Mouse (Mus musculus) small intestine, adult 2 months (tissue): ENCODE results near the gene Cep131.

Experiments
- CTCF ChIP-seq: fragments of 200-500 bp; IDR thresholded peaks from 2 replicates; pipeline ENCODE4 v1.5.1; 2012; ENCODE audit warnings: low read depth, mild to moderate bottlenecking, control low read depth, inconsistent platforms, low read length, moderate library complexity, mixed read lengths; ENCODE audit not compliant: insufficient replicate concordance, insufficient read length; ENCODE audit errors: extremely low read depth
- POLR2A ChIP-seq: fragments of 200-500 bp; IDR thresholded peaks from 2 replicates; pipeline ENCODE4 v1.6.1; 2012; ENCODE audit warnings: low read depth, mild to moderate bottlenecking, control low read depth, inconsistent platforms, low read length, moderate library complexity

DNA sequence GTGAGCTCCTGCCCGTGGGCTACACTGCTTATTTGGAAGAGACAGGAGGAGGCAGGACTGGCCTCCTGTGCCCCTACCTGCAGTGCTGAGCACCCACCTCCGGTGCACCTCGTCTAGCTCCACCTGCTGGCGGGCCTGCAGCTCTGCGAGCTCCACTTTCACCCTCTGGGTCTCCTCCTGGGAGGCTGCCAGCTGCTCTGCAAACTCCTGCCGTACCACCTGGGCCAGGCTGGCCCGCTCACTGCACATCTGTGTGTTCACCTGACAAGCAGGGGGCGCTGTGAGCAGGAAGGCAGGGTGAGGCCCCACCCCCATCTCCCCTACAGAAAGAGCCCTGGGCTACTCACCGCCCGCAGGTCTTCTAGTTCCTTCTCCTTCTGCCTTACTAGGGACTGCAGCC, 21.3 kb downstream of the Cep131 start:
- TF ChIP-seq CTCF: peak; percentile 75
- no peak for TF ChIP-seq POLR2A
